Mouse (Mus musculus) gastrocnemius, adult 2 months (tissue): ENCODE measurements around the gene Pgm3. TPM values are rescaled to one million over a fixed set of nuclear protein-coding genes. Genes with fewer than 3 reads are reported as not detected.

Experiments used
- DNase-seq: peaks from one replicate; pipeline ENCODE4 v3.0.0; 2022
- H3K27ac ChIP-seq: fragments of 200-600 bp; 2 replicates; pipeline ENCODE4 v1.8.1; 2022; ENCODE audit warnings: mild to moderate bottlenecking
- H3K4me3 ChIP-seq: fragments of 200-600 bp; 2 replicates; pipeline ENCODE4 v1.8.1; 2022; ENCODE audit warnings: mild to moderate bottlenecking, moderate library complexity
- CTCF ChIP-seq: fragments of 200-600 bp; IDR thresholded peaks from 2 replicates; pipeline ENCODE4 v1.8.1; 2022; ENCODE audit warnings: antibody characterized with exemption, mild to moderate bottlenecking, moderate library complexity
- intact Hi-C: fragments of 180-260 bp; cut with DNase I; formaldehyde crosslinking; loops from one replicate; pipeline ENCODE4 v1.15.1; 2025
- total RNA-seq, 2 experiments: library from RNA; stranded (reverse); gene quantifications; 2 replicates each; pipeline ENCODE4 v1.2.3; 2021

Pgm3 gene
- total RNA-seq, 2 experiments from 2014 or later, result 3.4 to 5.7 TPM

GRCm38 (mm10) chr9:86583740-86584139 is 12.1 kb upstream of the Pgm3 start:
- intact Hi-C loops, result no loop called here
- peak; percentile 73 for DNase-seq
- Histone ChIP-seq H3K27ac (no peak overlapping the region), H3K4me3 (no peak overlapping the region)
- TF ChIP-seq CTCF, result peak; percentile 98

GRCm38 (mm10) chr9:86579657-86580056 is 8.0 kb upstream of the Pgm3 start:
- intact Hi-C loops, result no loop called here
- Histone ChIP-seq H3K27ac (no peak overlapping the region), H3K4me3 (no peak overlapping the region)
- no peak for TF ChIP-seq CTCF
- DNase-seq, result no peak

- no peak for DNase-seq
- H3K4me3 ChIP-seq, result no peak overlapping the region
- no peak for TF ChIP-seq CTCF
- no peak overlapping the region for H3K27ac ChIP-seq
- intact Hi-C loops, result no loop called here
Observed at GRCm38 (mm10) chr9:86575178-86575577, 3.5 kb upstream of the Pgm3 start.

GRCm38 (mm10) chr9:86573616-86574303 is 2.1 kb upstream of the Pgm3 start:
- intact Hi-C loops, result loop anchor here (5.0 kb wide), 1 partner anchor 106 kb away; the partner anchor contains the start of gene Dop1a
- no peak overlapping the region for H3K27ac ChIP-seq
- no peak for TF ChIP-seq CTCF
- DNase-seq, result no peak
- no peak overlapping the region for H3K4me3 ChIP-seq

GRCm38 (mm10) chr9:86572636-86573291 is 1.1 kb upstream of the Pgm3 start:
- intact Hi-C loops, result loop anchor here (5.0 kb wide), 1 partner anchor 105 kb away; the partner anchor contains the start of gene Dop1a
- peak; percentile 80 for TF ChIP-seq CTCF
- Histone ChIP-seq H3K4me3 (peak overlapping the region; percentile 83), H3K27ac (no peak overlapping the region)
- DNase-seq, result peak; percentile 80

- Histone ChIP-seq H3K27ac (peak overlapping the region; percentile 87), H3K4me3 (peak overlapping the region; percentile 83)
- intact Hi-C loops, result loop anchor here (5.0 kb wide), 1 partner anchor 105 kb away; the partner anchor contains the start of gene Dop1a
- no peak for TF ChIP-seq CTCF
- no peak for DNase-seq
Observed at GRCm38 (mm10) chr9:86572196-86572595, 554 bp upstream of the Pgm3 start.

GRCm38 (mm10) chr9:86570946-86571345 is 696 bp downstream of the Pgm3 start:
- DNase-seq, result no peak
- Histone ChIP-seq H3K4me3 (peak overlapping the region; percentile 83), H3K27ac (peak overlapping the region; percentile 87)
- intact Hi-C loops, result loop anchor here (5.0 kb wide), 1 partner anchor 104 kb away; the partner anchor contains the start of gene Dop1a
- TF ChIP-seq CTCF, result no peak

- intact Hi-C loops, result loop anchor here (5.0 kb wide), 1 partner anchor 103 kb away; the partner anchor contains the start of gene Dop1a
- Histone ChIP-seq H3K4me3 (peak overlapping the region; percentile 83), H3K27ac (no peak overlapping the region)
- TF ChIP-seq CTCF, result no peak
- no peak for DNase-seq
Observed at GRCm38 (mm10) chr9:86570261-86570890, 1.3 kb downstream of the Pgm3 start.

- no peak for TF ChIP-seq CTCF
Observed at GRCm38 (mm10) chr9:86569314-86569910, 2.2 kb downstream of the Pgm3 start.

GRCm38 (mm10) chr9:86560543-86560942 is 11.1 kb downstream of the Pgm3 start:
- TF ChIP-seq CTCF, result no peak
- intact Hi-C loops, result loop anchor here (5.0 kb wide), 1 partner anchor 63 kb away; no protein-coding TSS in a partner anchor

More at GRCm38 (mm10) chr9:86569314-86569910, 2.2 kb downstream of the Pgm3 start:
- intact Hi-C loops, result no loop called here
- Histone ChIP-seq H3K27ac (no peak overlapping the region; the same call in 1 of the 2 replicates), H3K4me3 (no peak overlapping the region)
- DNase-seq, result no peak

GRCm38 (mm10) chr9:86554641-86555040 is 17.0 kb downstream of the Pgm3 start:
- Histone ChIP-seq H3K27ac (no peak overlapping the region), H3K4me3 (no peak overlapping the region)
- no peak for TF ChIP-seq CTCF
- no peak for DNase-seq
- intact Hi-C loops, result no loop called here

More at GRCm38 (mm10) chr9:86560543-86560942, 11.1 kb downstream of the Pgm3 start:
- H3K4me3 ChIP-seq, result no peak overlapping the region
- no peak overlapping the region for H3K27ac ChIP-seq
- DNase-seq, result no peak

GRCm38 (mm10) chr9:86553886-86554285 is 17.8 kb downstream of the Pgm3 start:
- DNase-seq, result no peak
- no peak for TF ChIP-seq CTCF
- H3K4me3 ChIP-seq, result no peak overlapping the region
- no peak overlapping the region for H3K27ac ChIP-seq
- intact Hi-C loops, result no loop called here
